Mouse (Mus musculus): ENCODE measurements around the gene Dtymk. TPM values are rescaled to one million over a fixed set of nuclear protein-coding genes. Genes with fewer than 3 reads are reported as not detected.
A peak's percentile ranks its signal among the peaks of the same experiment; 100 is the strongest.

Dtymk gene
- total and polyA plus RNA-seq, 3 experiments, result 193 to 454 (median 391) TPM

GRCm38 (mm10) chr1:93760076-93760475 lies 41.7 kb downstream of the Dtymk start:
- no peak overlapping the region for H3K9ac ChIP-seq (ENCODE audit: control insufficient read depth, low read depth, low read length, poor library complexity, severe bottlenecking)
- no peak for TF ChIP-seq CHD2 (IDR thresholded peaks at IDR 0.05; ENCODE audit: low read length)
- no peak for TF ChIP-seq POLR2AphosphoS2 (IDR thresholded peaks at IDR 0.05; ENCODE audit: low read length)
- TF ChIP-seq MAFK (IDR thresholded peaks at IDR 0.05; ENCODE audit: borderline replicate concordance, low read depth, low read length), result no peak
- no peak for TF ChIP-seq USF1 (IDR thresholded peaks at IDR 0.05; ENCODE audit: low read depth, low read length)
- TF ChIP-seq SMC3 (IDR thresholded peaks at IDR 0.05; ENCODE audit: low read depth, low read length), result no peak
- TF ChIP-seq TCF12 (IDR thresholded peaks at IDR 0.05; ENCODE audit: low read depth, low read length), result no peak
- TF ChIP-seq USF2 (IDR thresholded peaks at IDR 0.05; ENCODE audit: borderline replicate concordance in 1 of 2, insufficient read depth in 1 of 2, low read depth in 1 of 2, low read length in 2 of 2), result no peak
- no peak for TF ChIP-seq JUND (IDR thresholded peaks at IDR 0.05; ENCODE audit: low read depth, low read length)
- no peak for TF ChIP-seq TAL1 (IDR thresholded peaks at IDR 0.05; ENCODE audit: low read length)
- no peak for TF ChIP-seq SIN3A (IDR thresholded peaks at IDR 0.05; ENCODE audit: low read length)
- TF ChIP-seq ZNF384 (IDR thresholded peaks at IDR 0.05; ENCODE audit: low read depth, low read length), result no peak
- H3K27ac ChIP-seq (ENCODE audit: control insufficient read depth, low read depth, low read length), result no peak overlapping the region
- no peaks in the 10 kb centered on the region for H3K27me3 ChIP-seq (ENCODE audit: control insufficient read depth in 1 of 2, insufficient read depth in 2 of 2, low read length in 2 of 2)
- no peaks in the 10 kb centered on the region for H3K9me3 ChIP-seq (replicated peaks; ENCODE audit: insufficient read depth, low read length)
- H3K4me3 ChIP-seq (ENCODE audit: control insufficient read depth in 1 of 2, insufficient read depth in 1 of 2, low read depth in 2 of 2, low read length in 2 of 2), result no peak overlapping the region
- peaks cover 2 to 39% of the 10 kb centered on the region in 2 experiments; a peak in 2 of 4 replicates for H3K36me3 ChIP-seq (ENCODE audit: control insufficient read depth in 1 of 2, insufficient read depth in 2 of 2, low read length in 2 of 2)
- H3K4me1 ChIP-seq (ENCODE audit: control insufficient read depth in 1 of 2, insufficient read depth in 2 of 2, low read length in 2 of 2), result peaks cover 13 to 19% of the 10 kb centered on the region in 2 experiments
- peaks cover 53% of the 10 kb centered on the region for H3K79me2 ChIP-seq (ENCODE audit: control insufficient read depth, insufficient read depth, low read length, poor library complexity)
- no peak for DNase-seq (ENCODE audit: low read depth, low spot score)

- peaks cover 0 to 38% of the 10 kb centered on the region in 2 experiments; a peak in 2 of 4 replicates for H3K36me3 ChIP-seq (ENCODE audit: control insufficient read depth in 1 of 2, insufficient read depth in 2 of 2, low read length in 2 of 2)
- peak overlapping the region; percentile 43 for H3K9ac ChIP-seq (ENCODE audit: control insufficient read depth, low read depth, low read length, poor library complexity, severe bottlenecking)
- TF ChIP-seq EP300 (IDR thresholded peaks at IDR 0.05; ENCODE audit: low read depth in 1 of 2, low read length in 2 of 2) (peak; percentile 85), POLR2A (IDR thresholded peaks at IDR 0.05; ENCODE audit: control insufficient read depth in 1 of 2, insufficient read depth in 1 of 2, low read depth in 1 of 2, low read length in 2 of 2, poor library complexity in 1 of 2) (no peak), MYB (IDR thresholded peaks at IDR 0.05; ENCODE audit: low read depth, low read length) (no peak), ETS1 (IDR thresholded peaks at IDR 0.05; ENCODE audit: low read depth, low read length) (peak; percentile 68), RCOR1 (IDR thresholded peaks at IDR 0.05; ENCODE audit: low read depth, low read length) (peak; percentile 35; the same call in 1 of the 2 replicates), TCF12 (IDR thresholded peaks at IDR 0.05; ENCODE audit: low read depth, low read length) (peak; percentile 80), MAX (IDR thresholded peaks at IDR 0.05; ENCODE audit: low read length) (no peak), TAL1 (IDR thresholded peaks at IDR 0.05; ENCODE audit: low read length) (peak; percentile 67), MXI1 (IDR thresholded peaks at IDR 0.05; ENCODE audit: low read depth, low read length) (peak; percentile 35; the same call in 1 of the 2 replicates), SIN3A (IDR thresholded peaks at IDR 0.05; ENCODE audit: low read length) (0 out of 2 replicates have a peak, but pooled peaks have one; percentile 44), ZNF384 (IDR thresholded peaks at IDR 0.05; ENCODE audit: low read depth, low read length) (peak; percentile 78), GATA1 (IDR thresholded peaks at IDR 0.05; ENCODE audit: low read depth, low read length) (peak; percentile 62)
- H3K27ac ChIP-seq (ENCODE audit: control insufficient read depth, low read depth, low read length), result peak overlapping the region; percentile 25
- H3K9me3 ChIP-seq (replicated peaks; ENCODE audit: insufficient read depth, low read length), result no peaks in the 10 kb centered on the region
- H3K27me3 ChIP-seq (ENCODE audit: control insufficient read depth in 1 of 2, insufficient read depth in 2 of 2, low read length in 2 of 2), result no peaks in the 10 kb centered on the region
- H3K4me3 ChIP-seq (ENCODE audit: control insufficient read depth in 1 of 2, insufficient read depth in 1 of 2, low read depth in 2 of 2, low read length in 2 of 2), result peak overlapping the region in 1 of 2 experiments; percentile 89; a peak in 2 of 4 replicates
- peaks cover 61% of the 10 kb centered on the region for H3K79me2 ChIP-seq (ENCODE audit: control insufficient read depth, insufficient read depth, low read length, poor library complexity)
- peak; percentile 62 for DNase-seq (ENCODE audit: low read depth, low spot score)
- H3K4me1 ChIP-seq (ENCODE audit: control insufficient read depth in 1 of 2, insufficient read depth in 2 of 2, low read length in 2 of 2), result peaks cover 17 to 29% of the 10 kb centered on the region in 2 experiments
These were observed 45.6 kb downstream of the Dtymk start for GRCm38 (mm10) chr1:93756154-93756553.

Data from MEL (cell line).